Mouse (Mus musculus): ENCODE data around the gene Prdm5. TPM values are rescaled to one million over a fixed set of nuclear protein-coding genes. Genes with fewer than 3 reads are reported as not detected.

The Prdm5 gene
- polyA plus RNA-seq, 1 experiment from 2014 or later = 14.1 TPM

- H3K9me3 ChIP-seq (ENCODE audit: control insufficient read depth, low read length) = no peaks in the 10 kb centered on the region
- H3K36me3 ChIP-seq (ENCODE audit: control insufficient read depth, insufficient read depth, low read length) = peaks cover 15% of the 10 kb centered on the region
- H3K9ac ChIP-seq (ENCODE audit: low read length) = no peak overlapping the region
- no peak for ATAC-seq (ENCODE audit: insufficient number of reproducible peaks, insufficient read depth, low FRiP score, low read depth)
- no peak overlapping the region for H3K27ac ChIP-seq (replicated peaks in 1 of 2; ENCODE audit: control insufficient read depth in 1 of 2, insufficient read depth in 1 of 2, low read depth in 2 of 2, low read length in 2 of 2)
- no peak overlapping the region for H3K4me3 ChIP-seq (ENCODE audit: control insufficient read depth in 1 of 2, insufficient read depth in 1 of 2, low read depth in 1 of 2, low read length in 2 of 2)
- WGBS = 90% methylated on average over 4 of the region's 4 CpGs
- no peak overlapping the region for H3K4me2 ChIP-seq (ENCODE audit: low read length)
- H3K27me3 ChIP-seq (ENCODE audit: control insufficient read depth, insufficient read depth, low read length) = no peaks in the 10 kb centered on the region
- no peaks in the 10 kb centered on the region for H3K4me1 ChIP-seq (ENCODE audit: control insufficient read depth in 2 of 2, insufficient read depth in 2 of 2, low read length in 2 of 2)
Observed at GRCm38 (mm10) chr6:65892045-65892660, 113.4 kb downstream of the Prdm5 start.

GRCm38 (mm10) chr6:65906657-65907182, 127.9 kb downstream of the Prdm5 start:
- no peak for ATAC-seq (ENCODE audit: insufficient number of reproducible peaks, insufficient read depth, low FRiP score, low read depth)
- Histone ChIP-seq H3K4me1 (ENCODE audit: control insufficient read depth in 2 of 2, insufficient read depth in 2 of 2, low read length in 2 of 2) (no peaks in the 10 kb centered on the region), H3K9ac (ENCODE audit: low read length) (no peak overlapping the region), H3K27me3 (ENCODE audit: control insufficient read depth, insufficient read depth, low read length) (no peaks in the 10 kb centered on the region), H3K4me2 (ENCODE audit: low read length) (no peak overlapping the region), H3K36me3 (ENCODE audit: control insufficient read depth, insufficient read depth, low read length) (peaks cover 19% of the 10 kb centered on the region), H3K9me3 (ENCODE audit: control insufficient read depth, low read length) (no peaks in the 10 kb centered on the region), H3K27ac (replicated peaks in 1 of 2; ENCODE audit: control insufficient read depth in 1 of 2, insufficient read depth in 1 of 2, low read depth in 2 of 2, low read length in 2 of 2) (no peak overlapping the region), H3K4me3 (ENCODE audit: control insufficient read depth in 1 of 2, insufficient read depth in 1 of 2, low read depth in 1 of 2, low read length in 2 of 2) (no peak overlapping the region)
- WGBS = 86% methylated on average over 2 of the region's 2 CpGs

GRCm38 (mm10) chr6:65915421-65915820, 136.6 kb downstream of the Prdm5 start:
- Histone ChIP-seq H3K4me3 (ENCODE audit: control insufficient read depth in 1 of 2, insufficient read depth in 1 of 2, low read depth in 1 of 2, low read length in 2 of 2) (no peak overlapping the region), H3K36me3 (ENCODE audit: control insufficient read depth, insufficient read depth, low read length) (no peaks in the 10 kb centered on the region), H3K27me3 (ENCODE audit: control insufficient read depth, insufficient read depth, low read length) (no peaks in the 10 kb centered on the region), H3K9ac (ENCODE audit: low read length) (no peak overlapping the region), H3K4me1 (ENCODE audit: control insufficient read depth in 2 of 2, insufficient read depth in 2 of 2, low read length in 2 of 2) (no peaks in the 10 kb centered on the region), H3K9me3 (ENCODE audit: control insufficient read depth, low read length) (no peaks in the 10 kb centered on the region), H3K27ac (replicated peaks in 1 of 2; ENCODE audit: control insufficient read depth in 1 of 2, insufficient read depth in 1 of 2, low read depth in 2 of 2, low read length in 2 of 2) (no peak overlapping the region), H3K4me2 (ENCODE audit: low read length) (no peak overlapping the region)
- 74% methylated on average over 5 of the region's 5 CpGs for WGBS
- no peak for ATAC-seq (ENCODE audit: insufficient number of reproducible peaks, insufficient read depth, low FRiP score, low read depth)

- peak; percentile 59; the same call in 1 of the 2 replicates for ATAC-seq (ENCODE audit: insufficient number of reproducible peaks, insufficient read depth, low FRiP score, low read depth)
- no peak overlapping the region; a peak in 1 of 4 replicates for H3K27ac ChIP-seq (replicated peaks in 1 of 2; ENCODE audit: control insufficient read depth in 1 of 2, insufficient read depth in 1 of 2, low read depth in 2 of 2, low read length in 2 of 2)
- WGBS = 33% methylated on average over 3 of the region's 3 CpGs
Observed at GRCm38 (mm10) chr6:65921703-65922102, 142.9 kb downstream of the Prdm5 start.

GRCm38 (mm10) chr6:65923501-65924084, 144.8 kb downstream of the Prdm5 start:
- 84% methylated on average over 4 of the region's 4 CpGs for WGBS
- H3K27ac ChIP-seq (replicated peaks in 1 of 2; ENCODE audit: control insufficient read depth in 1 of 2, insufficient read depth in 1 of 2, low read depth in 2 of 2, low read length in 2 of 2) = no peak overlapping the region
- ATAC-seq (ENCODE audit: insufficient number of reproducible peaks, insufficient read depth, low FRiP score, low read depth) = no peak
- H3K4me3 ChIP-seq (ENCODE audit: control insufficient read depth in 1 of 2, insufficient read depth in 1 of 2, low read depth in 1 of 2, low read length in 2 of 2) = no peak overlapping the region
- no peak overlapping the region for H3K9ac ChIP-seq (ENCODE audit: low read length)
- 0 out of 2 replicates have a peak, but pooled peaks cover 4% of the 10 kb centered on the region for H3K36me3 ChIP-seq (ENCODE audit: control insufficient read depth, insufficient read depth, low read length)
- H3K27me3 ChIP-seq (ENCODE audit: control insufficient read depth, insufficient read depth, low read length) = no peaks in the 10 kb centered on the region
- no peaks in the 10 kb centered on the region; a peak in 2 of 4 replicates for H3K4me1 ChIP-seq (ENCODE audit: control insufficient read depth in 2 of 2, insufficient read depth in 2 of 2, low read length in 2 of 2)
- H3K9me3 ChIP-seq (ENCODE audit: control insufficient read depth, low read length) = no peaks in the 10 kb centered on the region
- H3K4me2 ChIP-seq (ENCODE audit: low read length) = no peak overlapping the region

More at GRCm38 (mm10) chr6:65921703-65922102, 142.9 kb downstream of the Prdm5 start:
- Histone ChIP-seq H3K4me1 (ENCODE audit: control insufficient read depth in 2 of 2, insufficient read depth in 2 of 2, low read length in 2 of 2) (no peaks in the 10 kb centered on the region; a peak in 2 of 4 replicates), H3K4me3 (ENCODE audit: control insufficient read depth in 1 of 2, insufficient read depth in 1 of 2, low read depth in 1 of 2, low read length in 2 of 2) (no peak overlapping the region), H3K36me3 (ENCODE audit: control insufficient read depth, insufficient read depth, low read length) (no peaks in the 10 kb centered on the region), H3K9me3 (ENCODE audit: control insufficient read depth, low read length) (no peaks in the 10 kb centered on the region), H3K27me3 (ENCODE audit: control insufficient read depth, insufficient read depth, low read length) (no peaks in the 10 kb centered on the region), H3K4me2 (ENCODE audit: low read length) (no peak overlapping the region), H3K9ac (ENCODE audit: low read length) (no peak overlapping the region)

- peaks cover 9% of the 10 kb centered on the region; the same call in 1 of the 2 replicates for H3K36me3 ChIP-seq (ENCODE audit: control insufficient read depth, insufficient read depth, low read length)
- WGBS = 78% methylated on average over 3 of the region's 3 CpGs
- ATAC-seq (ENCODE audit: insufficient number of reproducible peaks, insufficient read depth, low FRiP score, low read depth) = no peak
- no peak overlapping the region for H3K4me3 ChIP-seq (ENCODE audit: control insufficient read depth in 1 of 2, insufficient read depth in 1 of 2, low read depth in 1 of 2, low read length in 2 of 2)
- H3K27ac ChIP-seq (replicated peaks in 1 of 2; ENCODE audit: control insufficient read depth in 1 of 2, insufficient read depth in 1 of 2, low read depth in 2 of 2, low read length in 2 of 2) = no peak overlapping the region
- no peaks in the 10 kb centered on the region for H3K27me3 ChIP-seq (ENCODE audit: control insufficient read depth, insufficient read depth, low read length)
- no peak overlapping the region for H3K4me2 ChIP-seq (ENCODE audit: low read length)
- no peak overlapping the region for H3K9ac ChIP-seq (ENCODE audit: low read length)
- H3K4me1 ChIP-seq (ENCODE audit: control insufficient read depth in 2 of 2, insufficient read depth in 2 of 2, low read length in 2 of 2) = no peaks in the 10 kb centered on the region; a peak in 2 of 4 replicates
- no peaks in the 10 kb centered on the region for H3K9me3 ChIP-seq (ENCODE audit: control insufficient read depth, low read length)
Observed at GRCm38 (mm10) chr6:65925737-65926333, 147.0 kb downstream of the Prdm5 start.

GRCm38 (mm10) chr6:65930523-65930922, 151.7 kb downstream of the Prdm5 start:
- WGBS = 85% methylated on average over 1 of the region's 1 CpGs
- Histone ChIP-seq H3K27me3 (ENCODE audit: control insufficient read depth, insufficient read depth, low read length) (no peaks in the 10 kb centered on the region), H3K36me3 (ENCODE audit: control insufficient read depth, insufficient read depth, low read length) (peaks cover 14% of the 10 kb centered on the region; the same call in 1 of the 2 replicates), H3K4me1 (ENCODE audit: control insufficient read depth in 2 of 2, insufficient read depth in 2 of 2, low read length in 2 of 2) (no peaks in the 10 kb centered on the region), H3K27ac (replicated peaks in 1 of 2; ENCODE audit: control insufficient read depth in 1 of 2, insufficient read depth in 1 of 2, low read depth in 2 of 2, low read length in 2 of 2) (no peak overlapping the region), H3K4me3 (ENCODE audit: control insufficient read depth in 1 of 2, insufficient read depth in 1 of 2, low read depth in 1 of 2, low read length in 2 of 2) (no peak overlapping the region), H3K9me3 (ENCODE audit: control insufficient read depth, low read length) (no peaks in the 10 kb centered on the region), H3K4me2 (ENCODE audit: low read length) (no peak overlapping the region), H3K9ac (ENCODE audit: low read length) (no peak overlapping the region)
- no peak for ATAC-seq (ENCODE audit: insufficient number of reproducible peaks, insufficient read depth, low FRiP score, low read depth)

Data from heart, embryonic 14.5 days (tissue).